Mouse (Mus musculus) spleen, postnatal 10 days (tissue): ENCODE measurements around the gene Tnni2.

ENCODE experiments used
- DNase-seq, 2 experiments: peaks; one replicate each; pipeline ENCODE4 v3.0.0; 2021 to 2022; ENCODE audit warnings: low spot score in 2 of 2

Tnni2 gene

GRCm38 (mm10) chr7:142428213-142428612, 13.4 kb upstream of the Tnni2 start:
- peak in 1 of 2 experiments; percentile 56 for DNase-seq

- no peak for DNase-seq
Measured at GRCm38 (mm10) chr7:142430160-142430678, 11.4 kb upstream of the Tnni2 start.

- DNase-seq, result no peak
Measured at GRCm38 (mm10) chr7:142431106-142431505, 10.5 kb upstream of the Tnni2 start.

- no peak for DNase-seq
Measured at GRCm38 (mm10) chr7:142433623-142434022, 8.0 kb upstream of the Tnni2 start.

- no peak for DNase-seq
Measured at GRCm38 (mm10) chr7:142434137-142434865, 7.3 kb upstream of the Tnni2 start, which contains the start of gene Syt8. TSS of gene Syt8 (plus strand) at chr7:142434850.

GRCm38 (mm10) chr7:142435524-142435923, 6.1 kb upstream of the Tnni2 start:
- peak; percentile 58 to 80 for DNase-seq

GRCm38 (mm10) chr7:142437324-142437723, 4.3 kb upstream of the Tnni2 start:
- DNase-seq, result no peak

- no peak for DNase-seq
Measured at GRCm38 (mm10) chr7:142439966-142440365, 1.6 kb upstream of the Tnni2 start.

- DNase-seq, result peak in 1 of 2 experiments; percentile 64
Measured at GRCm38 (mm10) chr7:142440657-142441114, 922 bp upstream of the Tnni2 start.

- peak in 1 of 2 experiments; percentile 52 for DNase-seq
Measured at GRCm38 (mm10) chr7:142442081-142442907, 686 bp downstream of the Tnni2 start.

GRCm38 (mm10) chr7:142442908-142443420, 1.4 kb downstream of the Tnni2 start:
- no peak for DNase-seq

GRCm38 (mm10) chr7:142443474-142443873, 1.9 kb downstream of the Tnni2 start:
- no peak for DNase-seq

- DNase-seq, result no peak
Measured at GRCm38 (mm10) chr7:142444171-142444570, 2.6 kb downstream of the Tnni2 start.

- peak in 1 of 2 experiments; percentile 11 for DNase-seq
Measured at GRCm38 (mm10) chr7:142445324-142445723, 3.7 kb downstream of the Tnni2 start.

- DNase-seq, result no peak
Measured at GRCm38 (mm10) chr7:142446264-142446663, 4.7 kb downstream of the Tnni2 start.

GRCm38 (mm10) chr7:142449038-142449617, 7.5 kb downstream of the Tnni2 start:
- peak in 1 of 2 experiments; percentile 8 for DNase-seq

GRCm38 (mm10) chr7:142454706-142455105, 13.1 kb downstream of the Tnni2 start:
- no peak for DNase-seq

- peak in 1 of 2 experiments; percentile 6 for DNase-seq
Measured at GRCm38 (mm10) chr7:142455251-142455650, 13.6 kb downstream of the Tnni2 start.

- peak in 1 of 2 experiments; percentile 11 for DNase-seq
Measured at GRCm38 (mm10) chr7:142456806-142457205, 15.2 kb downstream of the Tnni2 start.

- DNase-seq, result peak in 1 of 2 experiments; percentile 30
Measured at GRCm38 (mm10) chr7:142457227-142457811, 15.7 kb downstream of the Tnni2 start.

- DNase-seq, result peak in 1 of 2 experiments; percentile 15
Measured at GRCm38 (mm10) chr7:142458026-142458425, 16.4 kb downstream of the Tnni2 start.
